Mouse (Mus musculus): Measurements from ENCODE around the gene 4930519P11Rik.

4930519P11Rik gene

GRCm38 (mm10) chr2:154632203-154632780, 19.1 kb upstream of the 4930519P11Rik start:
- DNase-seq: no peak

DNA sequence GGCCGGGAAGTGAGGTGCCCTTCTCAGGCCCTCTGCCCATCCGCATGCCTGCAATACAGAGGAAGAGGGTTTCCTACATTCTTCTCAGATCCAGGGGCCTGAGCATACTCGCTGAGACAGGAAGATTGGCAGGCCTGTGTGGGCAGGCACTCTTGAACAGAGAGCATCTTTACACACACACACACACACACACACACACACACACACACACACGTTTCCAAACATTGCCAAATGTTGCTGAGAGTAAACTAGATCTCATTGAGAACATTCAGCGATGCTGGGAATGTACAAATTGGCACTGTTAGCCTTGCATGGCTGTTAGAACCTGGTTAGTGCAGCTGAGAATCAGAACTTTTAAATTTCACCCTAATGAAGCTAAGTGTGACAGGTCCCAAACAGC, 17.3 kb upstream of the 4930519P11Rik start:
- no peak for DNase-seq

GRCm38 (mm10) chr2:154624137-154624536, 10.9 kb upstream of the 4930519P11Rik start:
- no peak for DNase-seq

DNA sequence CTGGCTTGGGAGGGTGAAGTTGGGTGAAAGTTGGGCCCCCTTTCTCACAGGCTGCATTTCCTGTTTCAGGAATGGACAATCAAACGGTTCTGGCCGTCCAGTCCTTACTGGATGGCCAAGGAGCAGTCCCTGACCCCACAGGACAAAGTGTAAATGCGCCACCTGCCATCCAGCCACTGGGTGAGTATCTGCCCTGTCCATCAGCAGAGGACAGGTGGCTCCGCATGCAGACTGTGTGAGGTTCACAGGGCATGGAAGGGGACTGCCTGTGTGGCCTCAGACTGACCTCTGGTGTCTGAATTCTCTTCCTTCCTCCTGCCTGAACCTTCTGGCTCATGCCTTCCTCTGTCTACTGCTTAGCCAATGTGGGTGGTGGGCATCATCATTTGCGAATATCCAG, 8.4 kb upstream of the 4930519P11Rik start:
- no peak for DNase-seq

GRCm38 (mm10) chr2:154617061-154617460, 3.8 kb upstream of the 4930519P11Rik start:
- no peak for DNase-seq

DNA sequence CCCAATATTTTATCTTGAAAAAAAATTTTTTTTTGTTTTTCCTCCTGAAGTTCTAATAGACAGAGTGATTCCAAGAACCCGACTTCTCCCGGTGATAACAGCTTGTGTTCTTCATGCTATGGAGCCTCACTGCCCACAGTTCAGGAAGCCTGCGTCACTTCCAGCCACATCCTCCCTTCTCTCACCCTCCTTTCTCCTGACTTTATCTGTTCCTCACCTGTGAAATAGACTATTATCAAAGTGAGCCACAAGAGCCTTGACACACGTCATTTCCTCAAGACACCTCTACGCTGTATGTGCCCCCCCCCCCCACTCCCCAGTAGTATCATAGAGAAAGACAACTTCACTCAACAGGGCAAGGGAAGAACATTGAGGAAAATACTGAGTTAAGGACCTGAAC, 2.4 kb upstream of the 4930519P11Rik start:
- no peak for DNase-seq

- no peak for DNase-seq
These were observed 1.8 kb upstream of the 4930519P11Rik start for GRCm38 (mm10) chr2:154614841-154615576.

DNA sequence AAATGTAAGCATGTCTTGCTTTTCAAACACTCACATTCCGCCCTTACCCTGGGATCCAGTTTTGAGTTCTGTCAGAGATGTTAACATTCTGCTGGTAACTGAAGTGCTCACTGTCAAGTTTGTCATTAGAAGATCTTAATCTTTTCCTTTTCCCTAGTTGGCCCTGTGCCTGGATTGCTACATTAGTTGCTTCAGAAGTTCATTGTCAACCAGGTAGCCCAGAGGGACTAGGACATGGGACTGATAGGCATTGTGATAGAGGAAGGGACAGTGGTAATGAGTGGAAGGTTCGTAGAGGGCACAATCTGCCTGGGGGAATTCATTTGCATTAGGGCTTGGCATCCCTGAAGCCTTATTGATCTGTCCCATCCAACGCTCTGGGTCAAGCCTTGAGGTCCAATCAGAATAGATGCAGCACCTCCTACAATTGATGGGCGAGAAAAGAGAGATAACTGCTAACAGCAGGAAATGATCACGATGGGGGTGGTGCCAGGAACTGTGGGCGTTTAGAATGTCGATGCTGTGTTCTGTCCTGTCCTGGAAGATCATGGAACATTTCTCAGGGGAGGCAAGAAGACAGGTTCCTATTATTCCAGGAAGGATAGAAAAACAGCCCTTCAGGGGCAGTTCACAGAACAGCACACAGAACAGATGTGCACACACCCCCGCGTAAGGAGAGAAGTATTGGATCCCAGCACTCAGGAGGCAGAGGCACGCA, 4.0 kb downstream of the 4930519P11Rik start:
- no peak for DNase-seq

- DNase-seq: no peak
These were observed 6.3 kb downstream of the 4930519P11Rik start for GRCm38 (mm10) chr2:154606965-154607364.

GRCm38 (mm10) chr2:154604156-154604555, 9.1 kb downstream of the 4930519P11Rik start:
- DNase-seq: no peak

- DNase-seq: peak; percentile 99
These were observed 9.5 kb downstream of the 4930519P11Rik start, which contains the start of gene Pxmp4 for GRCm38 (mm10) chr2:154603638-154604153. TSS of gene Pxmp4 (minus strand) at chr2:154603708.

- no peak for DNase-seq
These were observed 10.1 kb downstream of the 4930519P11Rik start for GRCm38 (mm10) chr2:154603007-154603637.

DNA sequence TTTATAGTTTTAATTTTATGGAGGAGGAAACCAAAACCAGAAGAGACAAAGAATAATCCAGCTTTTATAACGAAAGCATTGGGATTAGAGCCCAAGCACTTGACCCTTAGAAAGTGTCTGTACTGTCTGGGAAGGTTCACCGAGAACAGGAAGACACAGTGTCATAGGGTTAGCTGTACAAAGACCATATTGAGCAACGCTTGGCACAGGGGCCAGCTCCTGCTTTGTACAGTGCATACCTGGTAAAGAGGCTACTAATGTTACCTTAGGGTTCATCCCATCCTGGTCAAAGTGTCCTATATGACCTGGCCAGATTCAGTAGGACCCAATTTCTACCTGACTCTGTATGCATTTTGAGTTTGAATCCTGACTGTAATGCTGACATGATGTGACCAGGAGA, 11.9 kb downstream of the 4930519P11Rik start:
- DNase-seq: no peak

- DNase-seq: no peak
These were observed 12.7 kb downstream of the 4930519P11Rik start for GRCm38 (mm10) chr2:154600586-154600985.

- DNase-seq: no peak
These were observed 15.8 kb downstream of the 4930519P11Rik start for GRCm38 (mm10) chr2:154597399-154597798.

GRCm38 (mm10) chr2:154595775-154596174, 17.5 kb downstream of the 4930519P11Rik start:
- no peak for DNase-seq

DNA sequence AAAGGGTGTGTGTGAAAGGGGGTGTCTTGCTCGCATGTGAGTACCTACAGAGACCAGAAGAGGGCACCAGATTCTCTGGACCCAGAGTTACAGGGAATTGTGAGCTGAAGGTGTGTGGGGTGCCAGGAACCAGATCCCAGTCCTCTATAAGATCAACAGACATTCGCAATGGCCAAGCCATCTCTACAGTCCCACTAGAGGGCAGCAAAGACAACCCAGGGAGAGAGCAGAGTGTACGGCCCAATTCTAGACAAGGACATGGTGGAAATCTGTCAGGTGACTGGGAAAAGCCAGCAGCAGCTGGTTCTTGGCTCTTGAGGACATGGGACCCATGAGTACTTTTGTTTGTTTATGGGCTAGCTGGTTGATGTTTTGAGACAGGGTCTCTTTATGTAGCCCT, 20.2 kb downstream of the 4930519P11Rik start:
- DNase-seq: peak; percentile 70

DNA sequence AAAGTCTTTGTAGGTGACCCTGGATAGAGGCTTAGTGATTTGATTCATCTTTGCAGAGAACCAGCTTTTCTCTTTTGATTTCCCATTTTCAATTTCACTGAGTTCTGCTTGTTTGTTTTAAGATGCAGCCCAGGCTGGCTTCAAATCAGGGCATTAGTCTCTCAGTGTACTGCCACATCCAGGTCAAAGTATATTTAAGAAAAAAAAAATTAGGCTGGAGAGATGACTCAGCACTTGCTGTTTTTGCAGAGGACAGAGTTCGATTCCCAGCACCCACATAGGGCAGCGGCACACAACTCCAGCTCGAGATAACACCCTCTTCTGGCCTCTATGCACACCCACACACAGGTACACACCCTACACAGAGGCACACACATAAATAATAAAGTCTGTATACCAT, 22.0 kb downstream of the 4930519P11Rik start:
- no peak for DNase-seq

GRCm38 (mm10) chr2:154589051-154589450, 24.2 kb downstream of the 4930519P11Rik start:
- no peak for DNase-seq

DNA sequence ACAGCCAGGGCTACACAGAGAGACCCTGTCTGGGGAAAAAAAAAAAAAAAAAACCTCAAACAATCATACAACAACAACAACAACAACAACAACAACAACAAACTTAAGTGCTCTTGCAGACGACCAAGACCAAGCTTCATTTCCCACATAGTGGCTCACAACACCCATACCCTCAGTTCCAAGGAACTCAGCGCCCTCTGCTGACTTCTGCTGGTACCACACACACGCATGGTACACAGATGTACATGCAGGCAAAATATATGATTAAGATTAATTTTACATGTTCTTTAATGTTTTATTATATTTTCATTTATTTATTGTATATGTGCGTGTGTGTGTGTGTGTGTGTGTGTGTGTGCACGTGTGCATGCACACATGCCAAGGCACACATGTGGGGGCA, 26.8 kb downstream of the 4930519P11Rik start:
- DNase-seq: peak; percentile 57

DNA sequence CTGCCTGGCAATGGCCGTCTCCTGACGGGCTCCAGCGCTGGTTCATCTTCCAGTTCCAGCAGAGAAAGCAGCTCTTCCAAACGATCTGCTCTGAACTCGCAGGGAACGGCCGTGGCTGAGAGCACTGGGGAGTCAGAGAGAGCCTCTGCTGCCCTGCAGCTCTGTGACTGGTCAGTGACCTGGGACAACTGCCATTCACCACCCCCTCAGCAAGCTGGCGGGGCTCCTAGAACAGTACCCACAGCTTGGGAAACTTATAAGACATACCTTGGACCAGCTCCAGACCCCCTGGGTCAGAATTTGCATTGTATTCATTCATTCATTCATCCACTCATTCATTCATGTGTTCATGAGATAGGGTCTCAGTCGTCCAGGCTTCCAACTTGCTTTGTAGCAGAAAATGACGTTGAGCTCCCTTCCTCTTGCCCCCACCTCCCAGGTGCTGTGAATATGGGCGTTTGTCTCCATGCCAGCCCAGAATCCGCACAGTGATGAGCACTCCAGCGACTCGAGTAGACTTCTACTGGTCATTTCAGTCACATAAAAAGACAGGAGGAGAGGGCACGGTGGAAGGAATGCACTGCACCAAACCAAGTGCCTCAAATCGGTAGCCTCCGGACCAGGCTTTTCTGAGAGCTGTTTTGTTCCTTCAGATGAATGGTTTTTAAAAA, 28.2 kb downstream of the 4930519P11Rik start:
- DNase-seq: no peak

Measured in lung, postnatal 10 days (tissue).